Mouse (Mus musculus): ENCODE data around the gene Upk1a. TPM values are rescaled to one million over a fixed set of nuclear protein-coding genes. Genes with fewer than 3 reads are reported as not detected.

Gene Upk1a
- polyA plus RNA-seq, 1 experiment from 2014 or later = 0.44 TPM

DNA sequence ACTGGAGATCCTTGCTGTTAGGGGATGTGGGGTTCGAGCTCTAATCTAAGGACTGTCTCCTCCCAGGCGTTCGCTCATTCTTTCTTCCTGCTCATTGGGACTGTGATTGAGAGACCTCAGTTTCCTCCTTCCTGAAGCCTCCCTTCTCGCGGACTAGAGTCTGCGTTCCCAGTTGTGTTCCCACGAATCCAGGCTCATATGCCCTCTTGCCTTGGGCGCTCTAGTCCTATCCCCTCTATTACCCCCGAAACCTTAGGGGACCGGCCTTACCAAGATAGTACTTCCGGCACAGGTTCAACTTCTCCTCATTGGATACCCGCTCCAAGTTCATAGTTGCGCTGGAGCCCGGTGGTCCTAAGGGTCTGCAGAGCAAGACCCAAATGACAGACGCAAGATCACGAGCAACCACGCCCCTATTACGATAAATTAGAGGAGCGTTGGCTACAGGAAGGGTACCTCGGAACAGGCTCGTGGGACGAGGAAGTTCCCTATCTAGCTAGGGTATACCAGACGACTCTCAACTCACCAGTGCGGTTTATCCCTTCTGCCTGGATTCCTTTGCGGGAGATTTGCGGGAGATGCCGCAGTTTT lies 50.0 kb downstream of the Upk1a start:
- Histone ChIP-seq H3K27ac (replicated peaks) (peak overlapping the region; percentile 93), H3K4me3 (peak overlapping the region; percentile 71), H3K4me1 (peaks cover 33% of the 10 kb centered on the region), H3K9me3 (replicated peaks) (no peaks in the 10 kb centered on the region), H3K27me3 (ENCODE audit: low read depth, poor library complexity, severe bottlenecking) (no peaks in the 10 kb centered on the region), H3K36me3 (peaks cover 39% of the 10 kb centered on the region)
- WGBS = 4% methylated on average over 27 of the region's 27 CpGs
- DNase-seq (ENCODE audit: low spot score) = peak; percentile 33

DNA sequence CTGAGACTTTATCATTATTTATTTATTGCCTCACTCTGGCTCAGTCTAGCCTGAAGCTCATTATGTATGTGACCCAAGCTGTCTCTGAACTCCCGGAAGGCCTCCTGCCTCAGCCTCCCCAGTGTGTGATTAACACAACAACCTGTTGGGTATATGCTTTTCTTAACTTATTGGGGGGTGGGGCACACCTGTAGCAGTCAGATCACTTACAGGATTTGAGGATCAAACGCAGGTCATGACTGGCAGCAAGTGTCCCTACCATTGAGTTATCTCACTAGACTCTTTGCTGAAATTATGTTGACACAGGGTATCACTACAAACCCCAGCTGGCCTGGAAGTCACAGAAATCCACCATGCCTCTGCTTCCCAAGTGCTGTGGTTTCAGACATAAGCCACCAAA lies 52.4 kb downstream of the Upk1a start:
- Histone ChIP-seq H3K27ac (replicated peaks) (no peak overlapping the region), H3K27me3 (ENCODE audit: low read depth, poor library complexity, severe bottlenecking) (no peaks in the 10 kb centered on the region), H3K4me1 (peaks cover 36% of the 10 kb centered on the region), H3K9me3 (replicated peaks) (no peaks in the 10 kb centered on the region), H3K36me3 (peaks cover 39% of the 10 kb centered on the region), H3K4me3 (peak overlapping the region; percentile 76; the same call in 1 of the 2 replicates)
- no peak for DNase-seq (ENCODE audit: low spot score)
- 74% methylated on average over 2 of the region's 2 CpGs for WGBS

DNA sequence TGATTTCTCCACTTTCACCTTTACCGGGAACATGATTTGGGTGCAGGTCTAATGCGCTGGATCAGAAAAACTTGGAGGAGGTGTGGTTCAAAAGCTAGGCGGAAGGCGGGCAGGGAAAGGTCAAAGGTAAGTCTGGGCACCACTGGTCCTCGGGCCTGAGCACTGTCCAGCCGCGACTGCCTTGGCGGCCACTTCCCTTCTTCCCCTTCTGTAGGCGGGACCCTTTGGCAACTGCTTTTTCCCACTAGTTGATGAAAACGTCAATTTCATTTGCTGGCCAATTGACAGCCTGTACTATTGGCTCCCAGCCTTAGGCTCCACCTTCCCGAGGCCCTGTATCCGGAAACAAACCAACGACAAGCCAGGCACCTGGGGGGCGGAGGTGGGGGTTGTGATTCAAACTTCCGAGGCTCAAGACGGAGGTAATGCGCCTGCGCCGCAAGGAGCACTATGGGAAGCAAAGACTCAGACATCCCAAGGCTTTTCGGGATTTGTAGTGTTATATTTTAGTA lies 53.1 kb downstream of the Upk1a start, which contains the start of gene Lin37:
Gene Lin37, minus strand, starts transcription at position 396 of the 512 bp plus-strand sequence.
- Histone ChIP-seq H3K9me3 (replicated peaks) (no peaks in the 10 kb centered on the region), H3K4me1 (peaks cover 36% of the 10 kb centered on the region), H3K27me3 (ENCODE audit: low read depth, poor library complexity, severe bottlenecking) (no peaks in the 10 kb centered on the region), H3K36me3 (peaks cover 39% of the 10 kb centered on the region), H3K27ac (replicated peaks) (peak within 1 kb of the TSS; percentile 81), H3K4me3 (peak within 1 kb of the TSS; percentile 76)
- peak; percentile 95 for DNase-seq (ENCODE audit: low spot score)
- WGBS = 0% methylated on average over 20 of the region's 20 CpGs

DNA sequence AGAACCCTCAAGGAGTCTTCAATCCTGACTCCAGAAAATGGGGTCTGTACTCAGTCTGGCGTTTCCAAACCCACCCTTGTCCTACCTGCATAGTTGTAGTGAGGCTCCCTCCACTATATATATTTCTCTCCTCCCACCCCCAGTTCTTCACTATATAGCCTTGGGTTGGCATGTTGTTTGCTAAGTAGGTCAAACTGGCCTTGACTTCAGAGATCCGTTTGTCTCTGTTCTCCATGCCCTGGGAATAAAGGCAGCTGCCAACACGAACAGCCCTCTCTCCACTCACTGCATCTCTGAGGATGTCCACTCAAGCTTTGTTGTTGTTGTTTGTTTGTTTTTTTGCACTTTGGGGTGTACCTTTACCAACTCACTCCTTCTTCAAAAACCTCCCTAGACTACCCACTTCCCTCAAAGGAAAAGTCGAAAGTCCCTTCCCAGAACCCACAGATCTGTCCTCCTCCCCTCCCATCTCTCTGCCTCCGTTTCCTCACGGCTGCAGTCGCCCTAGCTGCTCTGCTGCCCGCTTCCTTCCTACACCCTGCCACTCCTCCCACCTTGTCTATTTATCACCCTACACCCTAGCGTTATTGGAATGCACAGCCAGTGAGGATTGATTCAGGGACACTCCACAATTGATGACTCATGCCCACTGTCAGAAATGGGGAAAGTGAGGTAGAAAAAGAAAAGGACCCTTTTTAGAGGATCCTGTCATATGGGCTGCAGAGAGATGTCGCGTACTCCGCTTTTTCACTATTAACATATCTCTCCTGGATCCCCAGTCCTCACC lies 53.8 kb downstream of the Upk1a start:
- Histone ChIP-seq H3K4me3 (peak overlapping the region; percentile 76), H3K27ac (replicated peaks) (peak overlapping the region; percentile 81), H3K4me1 (peaks cover 33% of the 10 kb centered on the region), H3K9me3 (replicated peaks) (no peaks in the 10 kb centered on the region), H3K27me3 (ENCODE audit: low read depth, poor library complexity, severe bottlenecking) (no peaks in the 10 kb centered on the region), H3K36me3 (peaks cover 44% of the 10 kb centered on the region)
- no peak for DNase-seq (ENCODE audit: low spot score)
- 20% methylated on average over 12 of the region's 12 CpGs for WGBS

DNA sequence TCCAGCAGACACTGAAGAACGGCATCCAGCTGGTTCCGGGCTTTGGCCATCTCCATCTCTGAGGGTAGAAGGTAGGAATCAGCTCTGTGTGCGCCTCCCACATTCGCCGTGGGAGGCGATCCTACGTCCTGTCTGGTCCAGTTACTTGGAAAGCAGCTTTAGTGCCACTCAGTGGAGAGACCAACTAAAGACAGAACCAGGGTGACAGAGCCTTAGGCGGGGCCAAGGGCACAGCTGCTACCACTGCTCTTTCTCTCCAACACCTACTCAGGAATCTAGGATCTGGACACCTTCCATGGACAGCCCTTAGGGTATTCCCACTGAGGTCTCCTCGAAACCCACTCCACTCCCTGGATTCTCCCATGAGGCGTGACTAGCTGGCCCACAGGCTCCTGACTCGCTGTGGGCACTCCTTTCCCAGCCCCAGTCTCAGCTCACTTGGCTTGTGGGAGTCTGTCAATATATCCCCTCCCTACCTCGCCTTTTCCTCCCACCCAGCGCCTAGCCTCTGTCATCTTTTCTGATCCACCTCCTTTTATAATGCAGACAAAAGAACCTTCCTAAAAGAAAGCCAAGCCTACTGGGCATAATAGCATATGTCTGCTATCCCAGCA lies 54.6 kb downstream of the Upk1a start:
- H3K27me3 ChIP-seq (ENCODE audit: low read depth, poor library complexity, severe bottlenecking) = 0 out of 2 replicates have a peak, but pooled peaks cover 4% of the 10 kb centered on the region
- H3K27ac ChIP-seq (replicated peaks) = no peak overlapping the region
- H3K36me3 ChIP-seq = peaks cover 44% of the 10 kb centered on the region
- WGBS = 92% methylated on average over 13 of the region's 13 CpGs
- DNase-seq (ENCODE audit: low spot score) = no peak
- H3K4me3 ChIP-seq = peak overlapping the region; percentile 76
- peaks cover 39% of the 10 kb centered on the region for H3K4me1 ChIP-seq
- H3K9me3 ChIP-seq (replicated peaks) = no peaks in the 10 kb centered on the region

DNA sequence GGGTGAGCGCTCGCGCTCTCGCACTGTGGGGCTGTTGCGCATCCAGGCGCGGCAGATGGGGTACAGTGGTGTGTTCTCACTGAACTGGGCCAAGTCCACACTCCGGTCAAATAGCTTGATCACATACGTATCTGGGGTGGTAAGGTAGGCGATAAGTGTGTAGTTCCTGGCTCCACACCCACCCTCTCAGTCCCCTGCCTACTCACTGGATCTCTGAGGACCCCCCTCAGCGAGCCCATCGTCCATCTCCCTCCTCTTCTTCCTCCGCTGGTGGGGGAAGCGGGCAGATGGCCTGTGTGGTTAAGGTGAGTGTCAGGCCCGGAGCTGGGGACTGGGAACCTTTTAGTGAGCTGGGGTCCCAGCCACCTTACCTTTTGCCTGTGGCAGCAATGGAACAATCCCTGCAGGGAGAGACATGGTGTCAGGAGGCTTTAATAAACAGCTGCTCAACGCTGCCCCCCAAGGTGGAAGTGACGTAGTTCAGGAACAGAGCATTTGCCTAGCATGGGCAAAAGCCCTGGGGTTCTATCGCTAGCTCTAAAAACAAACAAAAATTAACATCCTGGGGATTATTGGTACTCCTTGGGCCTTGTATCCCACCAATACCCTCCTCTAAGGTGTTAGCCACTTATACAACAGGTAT lies 55.6 kb downstream of the Upk1a start:
- Histone ChIP-seq H3K4me1 (peaks cover 40% of the 10 kb centered on the region), H3K27ac (replicated peaks) (no peak overlapping the region), H3K36me3 (peaks cover 44% of the 10 kb centered on the region), H3K4me3 (peak overlapping the region; percentile 26; the same call in 1 of the 2 replicates), H3K27me3 (ENCODE audit: low read depth, poor library complexity, severe bottlenecking) (0 out of 2 replicates have a peak, but pooled peaks cover 4% of the 10 kb centered on the region), H3K9me3 (replicated peaks) (no peaks in the 10 kb centered on the region)
- DNase-seq (ENCODE audit: low spot score) = no peak
- 93% methylated on average over 18 of the region's 18 CpGs for WGBS

DNA sequence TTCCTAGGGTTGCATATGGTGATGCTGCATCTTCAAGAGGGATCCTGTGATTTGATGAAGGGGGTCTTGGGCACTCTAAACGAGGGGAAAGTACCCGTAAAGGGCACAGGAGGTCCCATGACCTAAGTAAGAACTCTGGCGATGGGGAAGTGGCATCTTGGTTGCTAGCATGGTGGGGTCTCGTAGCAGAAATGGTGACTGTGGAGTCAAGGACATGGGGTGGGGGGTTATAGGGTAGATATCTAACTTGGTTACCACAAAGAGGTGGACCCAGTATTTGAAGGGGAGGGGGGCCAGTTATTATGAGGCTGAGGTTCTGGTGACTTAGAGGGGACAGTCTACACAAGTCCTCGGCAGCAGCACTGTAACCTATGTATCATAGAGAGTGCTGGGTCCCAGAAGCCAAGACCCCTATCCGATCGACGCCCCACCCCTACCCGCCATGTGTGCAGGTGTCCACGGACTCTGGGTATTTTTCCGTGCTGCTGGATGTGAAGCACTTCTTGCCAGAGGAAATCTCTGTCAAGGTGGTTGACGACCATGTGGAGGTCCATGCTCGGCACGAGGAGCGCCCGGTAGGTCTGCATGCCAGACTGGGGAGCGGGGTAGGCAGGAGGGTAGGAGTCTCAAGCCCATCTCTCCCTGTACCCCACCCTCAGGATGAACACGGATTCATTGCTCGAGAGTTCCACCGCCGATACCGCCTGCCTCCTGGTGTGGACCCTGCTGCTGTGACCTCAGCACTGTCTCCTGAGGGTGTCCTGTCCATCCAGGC lies 58.6 kb downstream of the Upk1a start:
- no peak for DNase-seq (ENCODE audit: low spot score)
- Histone ChIP-seq H3K4me1 (peaks cover 37% of the 10 kb centered on the region), H3K27ac (replicated peaks) (peak overlapping the region; percentile 97), H3K27me3 (ENCODE audit: low read depth, poor library complexity, severe bottlenecking) (0 out of 2 replicates have a peak, but pooled peaks cover 4% of the 10 kb centered on the region), H3K36me3 (peaks cover 47% of the 10 kb centered on the region), H3K4me3 (peak overlapping the region; percentile 76), H3K9me3 (replicated peaks) (no peaks in the 10 kb centered on the region)
- 84% methylated on average over 22 of the region's 22 CpGs for WGBS

Small RNA genes lying within 50 kb of the gene (microRNA-seq; reads per million reads assigned to microRNA genes)
- gene Mir3569 = not detected

Other genes starting within 250 kb of the Upk1a start
- gene Tyrobp, start 199.1 kb downstream of the Upk1a start, polyA plus RNA-seq (2016; fragmentation: Nextera tagmentation; extraction: Ambion mirVana) = 15.7 and 19.6 TPM in 2 replicates
- gene Hcst, start 193.0 kb downstream of the Upk1a start, polyA plus RNA-seq (2016; fragmentation: Nextera tagmentation; extraction: Ambion mirVana) = 0.35 TPM in 1 of 2 replicates, not detected in the other
- gene Nfkbid, start 191.1 kb downstream of the Upk1a start, polyA plus RNA-seq (2016; fragmentation: Nextera tagmentation; extraction: Ambion mirVana) = 1.4 and 1.5 TPM in 2 replicates
- gene Aplp1, start 167.3 kb downstream of the Upk1a start, polyA plus RNA-seq (2016; fragmentation: Nextera tagmentation; extraction: Ambion mirVana) = 69.6 and 124 TPM in 2 replicates
- 1.7 and 1.9 TPM in 2 replicates for gene Kirrel2, start 155.2 kb downstream of the Upk1a start, polyA plus RNA-seq (2016; fragmentation: Nextera tagmentation; extraction: Ambion mirVana)
- gene Nphs1, start 154.5 kb downstream of the Upk1a start, polyA plus RNA-seq (2016; fragmentation: Nextera tagmentation; extraction: Ambion mirVana) = 0.16 and 0.23 TPM in 2 replicates
- gene Prodh2, start 119.2 kb downstream of the Upk1a start, polyA plus RNA-seq (2016; fragmentation: Nextera tagmentation; extraction: Ambion mirVana) = not detected in 2 replicates
- 36.6 and 62.0 TPM in 2 replicates for gene Arhgap33, start 77.8 kb downstream of the Upk1a start, polyA plus RNA-seq (2016; fragmentation: Nextera tagmentation; extraction: Ambion mirVana)
- gene Hspb6, start 60.7 kb downstream of the Upk1a start, polyA plus RNA-seq (2016; fragmentation: Nextera tagmentation; extraction: Ambion mirVana) = 6.1 and 6.2 TPM in 2 replicates
- 13.4 and 17.1 TPM in 2 replicates for gene Proser3, start 60.5 kb downstream of the Upk1a start, polyA plus RNA-seq (2016; fragmentation: Nextera tagmentation; extraction: Ambion mirVana)
- gene Lin37, start 53.0 kb downstream of the Upk1a start, polyA plus RNA-seq (2016; fragmentation: Nextera tagmentation; extraction: Ambion mirVana) = 45.9 and 46.7 TPM in 2 replicates
- 93.2 and 99.5 TPM in 2 replicates for gene U2af1l4, start 49.5 kb downstream of the Upk1a start, polyA plus RNA-seq (2016; fragmentation: Nextera tagmentation; extraction: Ambion mirVana)
- gene Gm49396, start 49.5 kb downstream of the Upk1a start, polyA plus RNA-seq (2016; fragmentation: Nextera tagmentation; extraction: Ambion mirVana) = 17.0 and 19.6 TPM in 2 replicates
- gene Psenen, start 49.2 kb downstream of the Upk1a start, polyA plus RNA-seq (2016; fragmentation: Nextera tagmentation; extraction: Ambion mirVana) = 131 and 133 TPM in 2 replicates
- 4.4 and 7.2 TPM in 2 replicates for gene Igflr1, start 47.4 kb downstream of the Upk1a start, polyA plus RNA-seq (2016; fragmentation: Nextera tagmentation; extraction: Ambion mirVana)
- gene Kmt2b, start 24.1 kb downstream of the Upk1a start, polyA plus RNA-seq (2016; fragmentation: Nextera tagmentation; extraction: Ambion mirVana) = 7.4 and 10.6 TPM in 2 replicates
- gene Zbtb32, start 13.9 kb downstream of the Upk1a start, polyA plus RNA-seq (2016; fragmentation: Nextera tagmentation; extraction: Ambion mirVana) = 0.26 and 0.61 TPM in 2 replicates
- 779 and 792 TPM in 2 replicates for gene Cox6b1, start 13.3 kb upstream of the Upk1a start, polyA plus RNA-seq (2016; fragmentation: Nextera tagmentation; extraction: Ambion mirVana)
- not detected in 2 replicates for gene Etv2, start 23.0 kb upstream of the Upk1a start, polyA plus RNA-seq (2016; fragmentation: Nextera tagmentation; extraction: Ambion mirVana)
- 140 and 145 TPM in 2 replicates for gene Rbm42, start 37.5 kb upstream of the Upk1a start, polyA plus RNA-seq (2016; fragmentation: Nextera tagmentation; extraction: Ambion mirVana)
- 79.8 and 84.0 TPM in 2 replicates for gene Haus5, start 52.1 kb upstream of the Upk1a start, polyA plus RNA-seq (2016; fragmentation: Nextera tagmentation; extraction: Ambion mirVana)
- gene Pmis2, start 58.8 kb upstream of the Upk1a start, polyA plus RNA-seq (2016; fragmentation: Nextera tagmentation; extraction: Ambion mirVana) = not detected in 2 replicates
- not detected in 2 replicates for gene 2200002J24Rik, start 86.1 kb upstream of the Upk1a start, polyA plus RNA-seq (2016; fragmentation: Nextera tagmentation; extraction: Ambion mirVana)
- 0.89 and 1.1 TPM in 2 replicates for gene Atp4a, start 99.4 kb upstream of the Upk1a start, polyA plus RNA-seq (2016; fragmentation: Nextera tagmentation; extraction: Ambion mirVana)
- 155 and 164 TPM in 2 replicates for gene Tmem147, start 116.7 kb upstream of the Upk1a start, polyA plus RNA-seq (2016; fragmentation: Nextera tagmentation; extraction: Ambion mirVana)
- 0.33 and 0.40 TPM in 2 replicates for gene Gapdhs, start 130.8 kb upstream of the Upk1a start, polyA plus RNA-seq (2016; fragmentation: Nextera tagmentation; extraction: Ambion mirVana)
- gene Sbsn, start 138.6 kb upstream of the Upk1a start, polyA plus RNA-seq (2016; fragmentation: Nextera tagmentation; extraction: Ambion mirVana) = 0.51 and 0.65 TPM in 2 replicates
- gene Dmkn, start 150.9 kb upstream of the Upk1a start, polyA plus RNA-seq (2016; fragmentation: Nextera tagmentation; extraction: Ambion mirVana) = not detected in 2 replicates
- not detected in 2 replicates for gene Krtdap, start 175.0 kb upstream of the Upk1a start, polyA plus RNA-seq (2016; fragmentation: Nextera tagmentation; extraction: Ambion mirVana)
- gene Ffar2, start 210.9 kb upstream of the Upk1a start, polyA plus RNA-seq (2016; fragmentation: Nextera tagmentation; extraction: Ambion mirVana) = not detected in 2 replicates
- not detected in 2 replicates for gene Ffar3, start 243.3 kb upstream of the Upk1a start, polyA plus RNA-seq (2016; fragmentation: Nextera tagmentation; extraction: Ambion mirVana)
- not detected in 2 replicates for gene Ffar1, start 248.7 kb upstream of the Upk1a start, polyA plus RNA-seq (2016; fragmentation: Nextera tagmentation; extraction: Ambion mirVana)

Measured in midbrain, embryonic 10.5 days (tissue).